Comparison of ENCODE assay signal across 8 mouse cellular contexts in the genomic region with DNA sequence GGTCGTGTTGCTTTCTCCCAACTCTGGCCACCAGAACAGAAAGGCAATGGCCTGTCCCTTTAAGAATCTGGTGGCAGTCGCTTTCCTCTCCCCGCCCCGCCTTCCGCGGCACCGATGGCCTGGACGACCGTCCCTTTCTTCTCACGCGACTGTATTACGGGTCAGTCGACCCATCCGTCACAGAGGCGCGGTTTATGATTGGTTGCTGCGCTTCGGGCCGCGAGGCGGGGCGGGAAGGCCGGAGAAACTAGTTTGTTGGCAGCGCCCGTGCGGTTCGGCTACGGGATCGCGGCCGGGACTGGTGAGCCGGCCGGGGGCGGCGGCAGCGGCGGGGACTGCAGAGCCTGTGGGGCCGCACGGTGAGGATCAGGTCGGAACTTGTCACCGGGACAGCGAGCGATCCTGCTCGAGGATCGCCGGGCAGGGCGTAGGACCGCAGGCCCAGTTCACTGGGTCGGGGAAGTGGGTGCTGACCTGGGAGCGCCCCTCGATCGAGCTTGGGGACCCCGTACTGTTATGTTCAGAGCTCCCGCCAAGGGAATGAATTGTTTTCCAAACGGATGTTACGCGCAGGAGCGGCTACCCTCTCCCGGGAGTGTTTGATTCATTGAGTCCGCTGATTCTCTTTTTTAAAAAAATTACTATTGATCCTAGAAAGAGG. TPM values are rescaled to one million over a fixed set of nuclear protein-coding genes. Genes with fewer than 3 reads are reported as not detected.
DNase-seq lines count a peak whose midpoint lies in the region; ATAC-seq and TF ChIP-seq lines count a peak whose summit lies in the region.

A gene (plus strand): TSS at position 196 of the 661 bp plus-strand sequence.

- no peaks in the 10 kb centered on the region for H3K9me3 ChIP-seq in hindbrain, embryonic 13.5 days

- peaks cover 40% of the 10 kb centered on the region for H3K4me1 ChIP-seq in hindbrain, embryonic 13.5 days (replicated peaks)

- H3K27ac ChIP-seq in hindbrain, embryonic 13.5 days, result peak within 1 kb of the TSS; percentile 84

- CTCF ChIA-PET in Patski (lab: Charles Lee), result interaction anchor here (1.4 to 2.5 kb wide), 4 partner anchors 21 to 108 kb away, joined by 3 to 11 read pairs (median 6); no protein-coding TSS in a partner anchor

- no peak for TF ChIP-seq CTCF in Patski (IDR thresholded peaks at IDR 0.05)

- POLR2A ChIA-PET in Patski (lab: Charles Lee), result no interaction called here

- H3K4me3 ChIP-seq in hindbrain, embryonic 13.5 days, result peak within 1 kb of the TSS; percentile 78

- H3K9ac ChIP-seq in hindbrain, embryonic 13.5 days, result peak within 1 kb of the TSS; percentile 93

- no peaks in the 10 kb centered on the region for H3K27me3 ChIP-seq in Patski
- H3K27me3 ChIP-seq in hindbrain, embryonic 13.5 days, result no peaks in the 10 kb centered on the region

- H3K4me2 ChIP-seq in hindbrain, embryonic 13.5 days, result peak within 1 kb of the TSS; percentile 75

- peak; percentile 90 for ATAC-seq in Patski
- peak; percentile 93 for ATAC-seq in hindbrain, embryonic 13.5 days (ENCODE audit: low FRiP score)

- WGBS in hindbrain, embryonic 13.5 days, result under 1% methylated on average over 59 of the region's 60 CpGs

- no peaks in the 10 kb centered on the region for H3K36me3 ChIP-seq in hindbrain, embryonic 13.5 days

- in situ Hi-C loops in Patski (cut with MboI; ENCODE audit: low pct_unique_long_range_greater_than_20kb), result loop anchor here (25.0 kb wide), 1 partner anchor 711 kb away; no protein-coding TSS in a partner anchor

- peak; percentile 84 for DNase-seq in Patski (ENCODE audit: low read depth, low spot score)
- peak; percentile 96 to 97 for DNase-seq in cerebellum, postnatal 14 days
- DNase-seq in frontal cortex, postnatal 14 days (ENCODE audit: low spot score in 2 of 2), result peak; percentile 93 to 95
- peak; percentile 84 to 88 for DNase-seq in layer of hippocampus, postnatal 25 days (ENCODE audit: extremely low spot score in 1 of 2, low spot score in 1 of 2)
- peak; percentile 98 for DNase-seq in lung, postnatal 25 days (ENCODE audit: low spot score)
- DNase-seq in retina, embryonic 14.5 days (ENCODE audit: low spot score), result peak; percentile 98
- DNase-seq in thymus, postnatal 4 days, result peak; percentile 88

RNA-seq across cellular contexts. Expression of the gene that starts here (rescaled TPM):
- 10.1 TPM for polyA plus RNA-seq in Patski (2021)
- 25.7 and 32.9 TPM in 2 replicates for polyA plus RNA-seq in hindbrain, embryonic 13.5 days (2015; fragmentation: Nextera tagmentation; extraction: Ambion mirVana)
- total RNA-seq in layer of hippocampus, postnatal 25 days (2021), result 10 to 100 TPM in 1 of 2 experiments, 1 to 10 TPM in 1; 8.5 to 11.2 TPM

Comparison
In these comparisons a context has a peak if more than half of its experiments do, and no peak if none do; other contexts are left out.
1. Peak in every context shown above with its lines: DNase-seq, ATAC-seq, H3K4me3 ChIP-seq and H3K27ac ChIP-seq.